Mouse (Mus musculus) spleen, postnatal 36 days (tissue): Measurements from ENCODE around the gene Homer1.

Source experiments
- DNase-seq, 2 experiments: peaks; one replicate each; pipeline ENCODE4 v3.0.0; 2022; ENCODE audit warnings: low spot score in 2 of 2, mixed read lengths in 1 of 2

The Homer1 gene

DNA sequence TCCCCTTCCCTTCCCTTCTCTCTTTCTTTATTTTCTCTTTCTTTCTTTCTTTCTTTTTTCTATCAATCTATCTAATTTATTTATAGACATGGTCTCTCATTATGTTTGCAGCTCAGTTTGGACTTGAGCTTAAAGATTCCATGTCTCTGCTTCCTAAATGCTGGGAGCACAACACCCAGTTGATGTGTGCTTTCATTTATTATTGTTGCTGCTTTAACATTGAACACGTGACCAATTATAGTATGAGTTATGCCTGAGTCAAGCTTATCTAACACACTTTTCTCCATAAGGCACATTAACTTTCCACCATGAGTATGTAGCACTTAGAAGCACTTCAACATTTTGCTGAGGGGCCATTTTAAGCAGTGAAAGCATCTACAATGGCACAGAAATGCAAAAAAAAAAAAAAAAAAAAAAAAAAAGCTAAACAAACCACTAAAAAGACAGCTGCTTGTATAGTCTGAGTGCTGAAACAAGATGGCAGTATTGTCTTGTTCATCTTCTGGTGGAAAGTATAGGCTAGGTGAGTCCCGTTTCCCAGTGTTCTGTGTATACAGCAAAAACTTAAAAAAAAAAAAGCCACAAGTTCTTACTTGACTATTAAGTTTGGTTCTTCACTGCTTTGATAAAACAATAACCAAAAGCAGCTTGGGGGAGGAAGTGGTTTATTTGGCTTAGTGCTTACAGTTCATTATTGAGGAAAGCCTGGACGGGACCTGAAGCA is 41.3 kb downstream of the Homer1 start:
- DNase-seq = no peak

DNA sequence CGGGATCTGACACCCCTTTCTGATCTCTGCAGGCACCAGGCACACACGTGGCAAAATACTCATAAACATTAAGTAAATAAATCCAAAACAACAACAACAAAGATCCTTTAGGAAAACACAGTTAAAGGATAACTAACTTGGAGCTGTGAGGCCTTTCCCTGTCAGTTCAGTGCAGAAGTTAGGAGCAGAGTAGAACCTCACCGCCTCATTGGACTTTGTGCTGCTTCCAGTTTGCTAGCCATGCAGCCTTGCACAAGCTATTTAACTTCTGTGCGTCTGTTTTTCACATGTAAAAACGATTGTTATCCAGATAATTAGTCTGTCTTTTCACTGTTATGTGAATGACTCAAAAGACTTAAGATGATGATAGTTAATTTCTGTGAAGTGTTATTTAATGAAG is 43.2 kb downstream of the Homer1 start:
- DNase-seq = no peak

DNA sequence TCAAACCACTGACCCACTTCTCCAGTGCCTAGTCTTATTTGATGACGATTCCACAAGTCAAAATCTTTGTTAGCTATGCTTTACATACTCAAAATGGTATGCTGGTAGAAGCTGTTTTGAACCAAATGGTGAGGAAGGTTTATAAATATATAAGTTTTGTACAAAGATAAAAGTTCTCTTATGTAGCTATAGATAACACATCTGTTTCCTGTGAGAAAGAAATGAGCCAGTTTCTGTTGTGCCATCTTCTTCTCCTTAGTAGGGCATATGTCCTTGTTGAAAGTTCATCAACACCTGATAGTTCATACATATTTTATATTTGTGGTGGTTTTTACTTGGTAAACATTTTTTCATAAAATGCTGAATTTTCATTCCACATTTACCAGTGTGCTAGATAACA is 45.0 kb downstream of the Homer1 start:
- DNase-seq = no peak

DNA sequence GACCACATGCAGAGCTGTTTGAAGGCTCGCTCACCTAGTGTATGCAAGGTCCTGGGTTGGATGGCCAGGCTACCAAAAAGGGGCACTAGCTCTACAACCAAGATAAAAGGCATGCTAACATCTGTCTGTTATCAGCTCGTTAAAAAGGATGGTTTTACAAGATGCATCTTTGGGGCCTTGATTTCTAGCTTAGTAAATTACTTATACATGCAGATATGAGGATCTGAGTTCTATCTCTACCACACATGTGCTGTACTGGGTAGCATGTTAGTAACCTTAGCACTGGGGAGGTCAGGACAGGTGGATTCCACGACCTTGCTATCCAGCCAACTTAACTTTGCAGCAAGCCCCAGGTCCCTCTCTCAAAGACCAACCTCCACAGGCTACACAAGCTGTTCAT is 46.4 kb downstream of the Homer1 start:
- DNase-seq = no peak

DNA sequence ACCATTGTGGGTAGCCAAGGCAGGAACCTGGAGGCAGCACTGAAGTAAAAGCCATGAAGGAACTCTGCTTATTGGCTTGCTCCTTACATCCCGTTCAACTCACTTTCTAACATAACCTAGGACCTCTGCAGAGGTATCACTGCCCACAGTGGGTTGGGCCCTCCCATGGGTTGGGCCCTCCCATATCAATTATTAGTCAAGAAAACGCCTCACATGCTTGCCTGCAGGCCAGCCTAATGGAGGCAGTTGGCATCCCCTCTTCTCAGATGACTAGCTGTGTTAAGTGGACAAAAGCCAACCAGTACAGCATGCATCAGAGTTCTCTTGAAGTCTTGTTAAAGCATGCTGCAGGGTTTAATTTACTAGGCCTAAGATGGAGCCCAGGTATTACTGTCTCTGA is 52.6 kb downstream of the Homer1 start:
- DNase-seq = no peak

DNA sequence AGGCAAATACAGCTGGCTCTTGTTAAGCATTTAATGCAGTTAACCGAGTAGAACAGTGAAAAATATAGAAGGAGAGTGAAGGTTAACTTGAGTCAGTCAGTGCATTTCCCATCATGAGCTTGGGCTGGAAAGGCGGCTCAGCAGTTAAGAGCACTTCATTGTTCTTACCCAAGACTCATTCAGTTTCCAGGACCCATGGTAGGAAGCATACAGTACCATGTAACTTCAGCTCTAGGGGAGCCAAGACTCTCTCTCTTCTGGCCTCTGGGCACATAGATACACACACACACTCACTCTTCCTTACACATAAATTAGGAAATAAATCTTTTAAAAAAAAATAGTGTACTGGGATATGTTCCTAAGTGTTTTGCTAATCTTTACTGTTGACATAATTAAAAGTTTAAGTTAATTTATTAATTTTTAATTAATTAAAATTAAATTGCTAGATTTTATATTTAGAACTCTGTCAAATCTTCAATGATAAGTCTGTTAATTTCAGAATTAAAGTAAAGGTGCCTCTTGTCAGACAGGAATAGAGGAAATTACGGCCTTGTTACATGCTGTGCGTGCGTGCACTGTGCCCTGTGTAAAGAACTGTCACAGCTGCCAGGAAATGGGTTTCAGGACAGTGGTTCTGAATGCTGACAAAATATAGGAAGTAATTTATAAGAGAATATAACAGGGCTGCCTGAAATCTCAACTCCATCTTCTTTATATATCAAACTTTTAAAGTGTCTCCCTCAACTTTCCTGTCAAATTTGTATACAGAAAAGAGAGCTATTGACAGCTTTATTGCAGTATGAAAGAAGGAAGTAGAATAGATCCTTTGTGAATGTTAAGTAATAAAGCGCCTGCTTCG is 55.2 kb downstream of the Homer1 start:
- no peak for DNase-seq

DNA sequence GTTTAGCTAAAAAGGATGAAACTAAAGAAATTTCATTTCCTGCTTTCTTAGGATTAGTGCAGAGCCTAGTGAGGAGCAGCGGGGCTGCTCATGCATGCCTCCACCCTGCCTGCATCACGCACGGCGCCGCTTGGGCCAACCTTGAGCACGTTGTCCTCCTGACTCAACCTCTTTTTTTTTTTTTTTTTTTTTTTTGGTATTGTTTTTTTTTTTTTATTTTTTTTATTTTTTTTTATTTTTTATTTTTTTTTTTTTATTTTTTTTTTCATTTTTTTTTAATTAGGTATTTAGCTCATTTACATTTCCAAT is 55.8 kb downstream of the Homer1 start:
- DNase-seq = no peak

DNA sequence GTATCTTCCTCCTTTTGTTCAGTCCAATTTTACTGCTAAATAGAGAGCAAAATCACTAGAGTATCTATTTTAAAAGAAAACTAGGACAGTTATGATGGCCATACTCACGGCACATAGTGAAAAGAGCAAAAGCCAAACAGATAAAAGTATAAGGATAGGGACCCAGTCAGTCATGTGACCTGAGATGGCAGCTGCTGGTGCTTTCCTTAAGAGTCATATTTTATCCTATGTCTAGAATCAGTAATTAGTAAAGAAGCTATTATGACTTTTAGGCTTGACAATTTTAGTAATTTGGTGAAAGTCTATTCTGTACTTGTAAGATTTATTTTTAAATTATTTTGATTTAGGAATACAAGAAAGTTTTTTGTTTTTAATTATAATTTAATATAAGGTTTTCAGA is 59.1 kb downstream of the Homer1 start:
- DNase-seq = no peak

DNA sequence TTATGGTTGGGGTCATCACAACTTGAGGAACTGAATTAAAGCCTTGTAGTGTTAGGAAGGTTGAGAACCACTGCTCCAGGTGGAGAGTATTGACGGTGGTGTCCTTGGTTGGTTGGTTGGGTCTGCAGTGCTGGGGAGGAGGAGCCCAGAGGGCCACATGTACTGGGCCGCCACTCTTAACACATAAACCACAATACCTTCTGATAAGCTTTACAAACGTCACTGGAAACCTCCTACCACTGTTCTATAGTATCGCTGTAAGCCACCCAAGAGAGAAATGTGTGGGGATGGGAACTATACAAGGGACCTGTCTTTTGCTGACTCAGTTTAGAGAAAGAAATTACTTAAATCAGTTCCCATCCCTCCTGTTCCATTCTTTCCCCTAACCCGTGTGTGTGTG is 68.1 kb downstream of the Homer1 start:
- DNase-seq = no peak

DNA sequence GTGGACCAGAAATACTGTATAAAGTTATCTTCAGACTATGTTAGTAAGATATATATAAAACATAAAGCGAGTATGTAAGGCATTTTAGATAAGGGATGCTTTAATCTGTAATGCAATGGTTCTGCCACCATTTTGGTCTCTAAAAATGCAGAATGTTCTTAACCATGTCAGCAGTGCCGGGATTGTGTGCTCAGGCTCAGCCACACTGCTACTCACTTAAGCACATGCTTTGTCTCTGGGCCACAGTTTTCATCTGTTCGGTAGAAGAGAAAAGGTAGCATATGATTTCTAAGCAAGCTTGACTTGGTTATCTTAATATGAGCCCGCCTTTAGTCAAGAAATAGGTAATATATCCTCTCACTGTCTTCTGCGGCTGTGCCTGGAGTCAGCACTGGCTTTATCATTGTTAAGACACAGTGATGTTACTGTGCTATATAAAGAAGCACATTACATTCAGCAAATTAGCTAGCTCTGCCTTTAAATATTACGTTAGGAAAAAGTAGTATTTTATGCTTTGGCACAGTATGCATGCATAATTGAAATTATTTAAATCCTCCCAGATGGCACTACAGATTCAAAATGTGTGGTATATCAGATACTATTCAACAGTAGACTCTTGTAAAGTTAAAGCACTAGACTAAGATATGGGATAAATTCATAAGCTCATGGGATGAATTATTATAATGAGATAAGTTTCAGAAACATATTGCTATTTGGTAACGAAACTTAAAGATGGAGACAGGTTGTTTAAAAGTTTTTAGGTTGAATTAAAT is 69.6 kb downstream of the Homer1 start:
- DNase-seq = no peak

DNA sequence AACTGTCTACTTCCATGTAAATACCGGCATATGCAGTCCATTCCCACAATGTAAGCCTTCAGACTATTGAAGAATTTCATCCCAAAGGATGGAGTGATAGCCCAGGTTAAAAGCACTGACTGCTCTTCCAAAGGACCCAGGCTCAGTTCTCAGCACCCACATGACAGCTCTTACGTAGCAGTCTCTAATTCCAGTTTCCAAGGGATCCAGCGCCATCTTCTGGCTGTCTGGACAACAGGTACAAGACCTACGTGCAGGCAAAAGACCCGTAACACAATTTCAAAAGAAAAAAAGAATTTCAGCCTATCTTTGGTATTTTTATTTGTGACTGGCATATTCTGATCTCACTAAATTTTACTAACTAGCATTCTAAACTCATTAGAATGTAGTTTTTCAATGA is 75.0 kb downstream of the Homer1 start:
- DNase-seq = no peak

DNA sequence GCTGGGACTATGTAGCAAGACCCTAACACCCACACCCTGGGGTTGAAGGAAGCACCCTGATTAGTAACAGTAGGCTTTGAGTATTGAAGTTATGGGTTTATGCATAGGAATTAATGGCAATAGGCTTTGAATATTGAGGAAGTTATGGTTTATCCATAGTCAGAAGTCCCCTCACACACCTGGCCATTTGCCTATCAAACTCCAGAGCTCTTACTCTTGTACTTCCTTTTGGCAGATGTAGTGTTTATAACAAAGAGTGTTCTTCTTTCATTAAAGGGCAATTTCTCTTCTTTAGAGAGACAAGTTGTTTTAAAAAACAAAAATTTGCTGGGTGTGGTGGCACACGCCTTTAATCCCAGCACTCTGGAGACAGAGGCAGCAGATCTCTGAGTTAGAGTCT is 79.1 kb downstream of the Homer1 start:
- no peak for DNase-seq

DNA sequence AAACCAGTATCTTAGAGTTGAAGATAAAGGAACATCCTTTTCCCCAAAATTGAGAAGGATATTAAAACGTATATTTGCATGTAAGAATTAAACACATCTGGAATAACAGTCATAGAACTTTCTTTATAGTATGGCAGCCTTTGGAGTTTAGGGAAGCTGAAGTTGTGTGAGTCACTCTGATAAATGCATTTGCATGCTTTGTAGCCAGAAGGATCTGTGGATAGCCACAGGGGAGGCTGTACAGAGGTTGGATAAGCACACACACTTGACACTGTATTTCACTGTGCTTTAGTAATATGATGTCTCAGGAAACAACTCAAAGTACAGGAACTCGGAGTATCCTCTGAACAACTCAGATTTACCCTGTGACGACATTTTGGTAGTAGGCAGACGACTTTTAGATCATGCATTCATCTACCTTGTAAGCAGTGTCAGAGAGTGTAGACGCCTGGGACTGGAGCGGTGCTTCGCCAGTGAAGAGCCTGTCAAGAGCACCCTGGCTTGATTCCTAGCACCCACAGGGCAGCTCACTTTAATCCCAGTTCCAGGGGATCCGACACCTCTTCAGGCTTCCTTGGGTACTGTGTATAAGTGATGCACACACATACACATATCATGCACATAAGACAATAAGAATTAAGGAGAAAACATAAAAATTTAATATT is 81.1 kb downstream of the Homer1 start:
- no peak for DNase-seq

DNA sequence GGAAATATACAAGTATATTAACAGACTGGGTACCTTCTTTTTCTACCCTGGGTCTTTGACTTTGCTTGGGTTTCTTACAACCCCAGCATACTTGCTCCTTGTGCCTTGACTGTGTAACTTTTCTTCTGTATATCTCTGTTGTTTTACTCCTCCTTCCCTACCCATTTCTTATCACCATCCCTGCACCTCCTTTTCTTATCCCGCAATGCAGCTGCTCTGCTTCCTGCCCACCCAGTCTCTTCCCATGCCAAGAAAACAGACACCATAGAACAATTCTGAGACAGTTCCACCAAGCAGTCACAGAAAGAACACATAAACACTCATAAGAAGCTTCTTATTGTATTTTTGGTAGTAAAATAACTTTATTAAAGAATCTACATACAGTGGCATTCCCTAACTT is 81.9 kb downstream of the Homer1 start:
- peak; percentile 42 to 69 for DNase-seq

DNA sequence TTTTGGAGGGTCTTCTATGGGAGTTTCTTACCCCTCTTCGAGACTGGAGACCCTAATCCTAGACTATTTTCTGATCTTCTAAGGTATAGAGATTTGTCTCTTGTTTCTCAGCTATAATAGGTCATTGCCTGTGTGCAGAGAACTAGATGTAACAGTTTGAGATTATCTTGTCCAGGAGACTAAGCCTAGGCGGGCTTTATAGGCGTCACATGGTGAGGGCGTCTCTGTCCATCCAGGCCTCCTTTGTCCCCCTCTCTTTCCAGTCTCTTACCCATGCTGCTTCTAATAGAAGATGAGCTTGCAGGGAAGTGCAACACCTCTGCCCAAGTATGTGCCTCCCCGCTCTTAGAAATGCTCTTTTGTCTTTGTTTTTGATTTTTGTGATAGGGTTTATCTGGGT is 83.7 kb downstream of the Homer1 start:
- no peak for DNase-seq

DNA sequence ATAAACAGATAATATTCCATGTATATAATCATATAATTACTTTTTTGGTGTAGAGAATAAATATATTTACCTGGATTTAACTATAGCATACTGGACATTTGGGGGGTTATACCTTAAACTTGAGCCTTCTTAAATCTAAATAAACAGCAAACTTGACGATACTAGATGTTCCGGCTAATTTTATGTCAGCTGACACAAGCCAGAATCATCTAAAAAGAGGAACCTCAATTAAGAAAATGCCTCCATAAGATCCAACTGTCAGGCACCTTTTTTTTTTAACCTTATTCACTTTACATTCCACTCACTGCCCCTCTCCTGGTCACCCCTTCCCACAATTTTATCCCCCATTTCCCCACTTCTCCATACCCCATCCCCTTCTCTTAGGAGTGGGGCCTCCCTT is 84.2 kb downstream of the Homer1 start:
- DNase-seq = no peak

DNA sequence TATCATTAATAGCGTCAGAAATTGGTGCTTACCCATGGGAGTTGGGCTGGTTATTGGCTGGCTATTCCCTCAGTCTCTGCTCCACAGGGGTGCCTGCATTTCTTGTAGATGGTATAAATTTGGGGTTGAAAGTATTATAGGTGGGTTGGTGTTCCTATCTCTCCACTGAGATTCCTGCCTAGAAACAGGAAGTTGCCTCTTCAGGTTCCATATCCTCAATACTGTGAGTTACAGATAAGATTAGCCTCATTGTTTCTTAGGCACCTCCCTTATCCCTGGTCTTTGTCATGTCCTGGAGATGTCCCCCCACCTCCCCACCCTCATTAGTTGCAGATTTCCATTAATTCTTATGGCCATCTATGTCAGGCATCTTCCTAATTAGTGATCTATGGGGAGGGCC is 85.0 kb downstream of the Homer1 start:
- no peak for DNase-seq

DNA sequence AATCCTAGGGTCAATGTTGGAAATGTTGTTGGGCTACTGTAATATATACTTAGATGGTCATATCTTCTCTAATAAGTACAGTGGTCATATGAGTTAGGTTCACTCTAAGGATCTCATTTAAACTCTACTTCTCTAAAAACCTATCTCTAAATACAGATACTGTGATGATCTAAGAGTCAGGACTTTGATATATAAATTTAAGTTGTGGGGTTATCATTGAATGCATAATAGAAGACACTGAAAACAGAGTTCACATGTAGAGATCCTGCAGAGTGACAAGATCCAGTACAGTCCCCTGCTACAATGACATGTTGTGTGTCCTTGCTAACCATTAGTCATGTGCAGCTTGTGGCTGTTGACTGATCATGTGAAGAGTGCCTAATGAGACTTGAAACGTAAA is 85.7 kb downstream of the Homer1 start:
- no peak for DNase-seq

DNA sequence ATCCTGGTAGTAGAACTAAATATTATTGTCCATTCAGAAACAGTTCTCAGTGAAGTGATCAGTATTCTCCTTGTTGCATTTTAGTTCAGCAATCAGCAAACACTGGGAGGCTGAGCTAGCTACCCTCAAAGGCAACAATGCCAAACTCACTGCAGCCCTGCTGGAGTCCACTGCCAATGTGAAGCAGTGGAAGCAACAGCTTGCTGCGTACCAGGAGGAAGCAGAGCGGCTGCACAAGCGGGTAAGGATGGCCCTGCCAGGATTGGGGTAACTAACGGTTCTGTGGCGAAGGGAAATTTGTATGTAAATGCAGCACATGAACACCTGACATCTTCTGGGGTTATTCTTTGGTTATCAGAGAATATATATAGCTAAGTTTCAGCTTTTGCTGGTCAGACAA is 88.0 kb downstream of the Homer1 start:
- DNase-seq = no peak

DNA sequence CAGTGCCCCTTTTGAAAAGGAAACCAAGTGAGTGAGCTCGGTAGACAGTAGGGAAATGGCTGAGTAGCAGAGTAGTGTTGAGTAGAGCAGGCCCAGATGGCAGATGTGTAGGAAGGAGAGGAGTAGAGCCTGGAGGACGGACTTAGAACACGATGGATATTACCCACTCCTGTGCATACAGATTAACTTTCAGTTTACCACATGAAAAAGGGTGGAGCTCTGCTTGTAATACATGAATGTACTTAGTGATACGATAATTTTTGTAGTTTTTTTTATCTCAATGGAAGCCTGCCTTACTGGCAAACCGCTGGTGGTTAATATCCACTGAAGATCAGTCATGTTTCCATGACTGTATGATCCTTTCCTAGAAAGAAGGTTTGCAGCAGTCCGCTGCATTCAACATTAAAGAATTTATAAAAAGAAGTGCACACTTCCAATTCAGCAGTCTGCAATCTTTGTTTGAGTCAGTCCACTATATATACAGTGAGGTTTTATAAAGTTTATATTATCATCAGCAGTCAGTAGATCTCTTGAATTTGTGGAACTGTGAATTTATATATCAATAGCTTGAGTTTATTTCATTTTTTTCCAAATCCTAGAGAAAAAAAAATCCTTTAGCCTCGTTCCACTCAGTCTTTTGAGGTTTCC is 89.3 kb downstream of the Homer1 start:
- DNase-seq = peak in 1 of 2 experiments; percentile 44

DNA sequence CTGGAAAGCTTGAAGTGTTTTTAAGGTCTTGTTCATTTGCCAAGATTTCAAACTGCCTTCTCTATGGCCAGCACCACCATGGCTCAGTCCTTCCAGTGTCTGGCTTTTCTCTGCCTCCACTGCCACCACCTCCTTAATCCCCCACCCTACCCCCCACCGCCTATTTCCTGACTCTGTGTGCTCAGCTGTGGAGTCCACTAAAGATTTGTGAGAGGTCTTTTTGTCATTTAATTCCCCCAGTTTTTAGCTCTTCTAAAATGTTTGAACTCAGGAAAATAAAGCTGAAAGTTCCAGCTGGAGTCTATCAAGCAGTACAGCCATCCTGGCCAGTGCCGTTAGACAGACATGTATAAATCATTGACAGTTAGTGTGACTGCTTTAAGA is 89.8 kb downstream of the Homer1 start:
- no peak for DNase-seq

DNA sequence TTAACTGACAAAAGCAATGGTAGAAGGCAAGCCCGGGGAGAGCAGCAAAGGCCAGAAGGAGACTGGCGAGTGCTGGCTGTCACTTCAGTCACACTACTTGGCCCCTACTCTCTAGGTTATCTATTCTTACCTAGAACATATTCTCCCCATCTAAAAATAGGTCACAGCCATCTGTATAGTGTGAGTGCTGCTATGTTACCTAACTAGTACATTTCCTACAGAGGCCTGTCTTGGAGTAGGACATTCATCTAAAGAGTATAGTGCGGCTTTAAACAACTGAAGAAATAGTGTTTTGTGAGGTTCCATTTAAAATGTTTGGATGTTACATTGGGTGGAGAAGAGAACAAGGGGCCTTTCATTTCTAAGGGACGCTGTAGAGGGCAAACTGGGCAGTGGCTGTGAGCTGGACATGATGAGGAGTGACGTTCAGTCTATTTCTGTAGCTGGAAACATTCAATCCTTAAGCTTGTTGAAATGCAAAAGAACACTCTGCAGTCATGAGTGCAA is 100.3 kb downstream of the Homer1 start:
- DNase-seq = no peak
